Mouse (Mus musculus): ENCODE results near the gene Lysmd4.

Lysmd4 gene

DNA sequence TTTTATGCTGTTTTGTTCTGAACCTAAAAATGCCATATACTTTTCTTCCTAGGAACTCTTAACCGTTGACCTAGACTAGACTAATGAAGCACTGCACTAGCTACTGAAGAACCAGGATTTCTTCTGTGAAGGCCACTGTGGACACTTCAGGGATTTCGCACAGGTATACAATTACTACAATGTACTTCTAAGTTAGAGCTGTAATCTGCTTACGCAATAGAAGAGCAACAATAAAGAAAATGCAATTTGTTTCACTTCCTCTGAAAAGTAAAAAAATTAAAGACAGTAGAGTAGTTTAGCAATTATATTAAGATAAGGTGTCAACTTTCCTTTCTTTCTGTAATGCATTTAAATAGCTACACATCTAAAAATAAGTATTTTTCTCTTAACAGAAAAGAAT lies 84.7 kb downstream of the Lysmd4 start:
- in situ Hi-C loops (cut with MboI; ENCODE audit: unreplicated experiment in 2 of 2) = no loop called here

DNA sequence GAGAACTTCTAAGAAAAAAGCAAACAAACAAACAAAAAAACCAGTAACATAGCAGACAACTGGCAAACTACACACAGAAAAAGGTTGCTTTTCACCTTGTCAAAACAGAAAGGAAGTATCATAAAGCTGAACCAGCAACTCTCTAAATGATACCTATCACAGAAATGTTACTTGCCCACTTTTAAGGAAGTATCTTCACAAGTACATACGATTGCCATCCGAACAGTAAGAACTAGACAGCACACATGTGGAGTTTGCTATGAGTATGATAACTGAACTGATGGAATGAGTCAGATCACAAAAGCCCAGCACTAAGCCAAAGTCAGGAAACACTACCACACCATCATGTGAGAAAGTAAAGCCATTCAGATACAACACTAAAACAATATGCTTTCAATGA lies 85.8 kb downstream of the Lysmd4 start:
- in situ Hi-C loops (cut with MboI; ENCODE audit: unreplicated experiment in 2 of 2) = no loop called here

DNA sequence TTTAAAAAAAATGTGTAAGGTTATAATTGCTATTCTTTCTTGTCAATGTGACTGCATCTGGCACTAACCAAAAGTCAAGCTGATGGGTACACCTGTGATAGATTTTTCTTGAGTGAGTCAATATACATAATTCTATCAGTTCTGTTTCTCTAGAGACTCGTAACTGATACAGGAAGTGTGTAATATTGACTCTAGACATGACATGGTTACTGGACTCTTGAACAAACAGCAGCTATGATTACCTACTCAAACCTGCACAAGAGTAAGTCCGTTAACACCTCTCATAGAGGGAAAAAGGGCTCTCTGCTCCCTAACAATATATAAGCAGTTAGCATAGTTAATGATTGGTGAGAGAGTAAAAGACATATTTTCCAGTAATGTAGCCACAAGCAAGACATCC lies 87.8 kb downstream of the Lysmd4 start:
- in situ Hi-C loops (cut with MboI; ENCODE audit: unreplicated experiment in 2 of 2) = no loop called here

DNA sequence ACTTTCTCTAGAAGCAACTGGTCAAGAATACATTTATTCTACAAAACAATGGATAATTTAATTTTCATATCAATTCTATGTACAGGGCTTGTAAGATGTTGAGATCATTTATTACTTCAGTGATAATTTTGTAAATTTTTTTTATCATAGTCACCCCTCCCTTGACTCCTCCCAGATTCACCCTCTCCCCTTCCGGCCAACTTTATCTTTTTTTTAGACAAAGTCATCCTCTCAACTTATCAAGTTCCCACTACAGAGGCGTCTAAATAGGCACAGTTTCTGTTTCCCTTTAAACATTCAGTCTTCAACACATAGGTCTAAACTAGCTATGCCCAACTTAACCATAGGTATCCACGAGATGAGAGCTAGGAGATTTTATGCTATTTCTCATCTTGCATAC lies 90.9 kb downstream of the Lysmd4 start:
- in situ Hi-C loops (cut with MboI; ENCODE audit: unreplicated experiment in 2 of 2) = no loop called here

DNA sequence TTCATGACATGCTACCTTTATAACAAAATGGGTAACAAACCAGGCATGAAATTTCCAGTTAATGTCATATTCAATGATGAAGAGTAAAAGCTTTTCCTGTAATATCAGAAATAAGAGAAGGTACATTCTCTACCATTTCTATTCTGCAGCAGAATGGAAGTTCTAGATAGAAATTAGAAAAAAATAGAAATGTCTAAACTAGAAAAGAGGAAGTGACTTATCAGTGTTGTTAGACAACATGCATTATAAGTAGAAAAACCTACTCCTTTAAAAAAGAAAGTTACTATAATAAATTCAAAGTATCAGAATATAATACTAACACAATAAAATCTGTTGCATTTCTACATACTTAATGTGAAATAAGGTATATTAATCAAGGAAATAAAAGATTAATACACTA lies 96.4 kb downstream of the Lysmd4 start:
- in situ Hi-C loops (cut with MboI; ENCODE audit: unreplicated experiment in 2 of 2) = no loop called here

DNA sequence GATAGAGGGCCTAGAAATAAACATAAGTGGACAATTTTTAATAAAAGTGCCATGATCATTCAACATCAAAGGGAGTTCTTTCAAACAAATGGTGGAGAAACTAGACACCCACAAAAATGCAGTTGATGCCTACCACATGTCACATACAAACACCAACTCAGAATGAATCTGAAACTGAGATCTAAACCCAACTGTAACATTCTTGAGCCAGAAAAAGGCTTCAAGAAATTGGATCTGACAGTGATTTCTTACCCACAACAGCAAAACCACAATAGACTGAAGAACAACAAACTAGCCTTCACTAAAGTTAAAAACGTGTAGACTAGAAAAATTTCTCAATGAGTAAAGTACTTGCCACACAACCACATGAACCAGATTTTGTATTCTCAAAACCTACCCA lies 98.0 kb downstream of the Lysmd4 start:
- in situ Hi-C loops (cut with MboI; ENCODE audit: unreplicated experiment in 2 of 2) = no loop called here

DNA sequence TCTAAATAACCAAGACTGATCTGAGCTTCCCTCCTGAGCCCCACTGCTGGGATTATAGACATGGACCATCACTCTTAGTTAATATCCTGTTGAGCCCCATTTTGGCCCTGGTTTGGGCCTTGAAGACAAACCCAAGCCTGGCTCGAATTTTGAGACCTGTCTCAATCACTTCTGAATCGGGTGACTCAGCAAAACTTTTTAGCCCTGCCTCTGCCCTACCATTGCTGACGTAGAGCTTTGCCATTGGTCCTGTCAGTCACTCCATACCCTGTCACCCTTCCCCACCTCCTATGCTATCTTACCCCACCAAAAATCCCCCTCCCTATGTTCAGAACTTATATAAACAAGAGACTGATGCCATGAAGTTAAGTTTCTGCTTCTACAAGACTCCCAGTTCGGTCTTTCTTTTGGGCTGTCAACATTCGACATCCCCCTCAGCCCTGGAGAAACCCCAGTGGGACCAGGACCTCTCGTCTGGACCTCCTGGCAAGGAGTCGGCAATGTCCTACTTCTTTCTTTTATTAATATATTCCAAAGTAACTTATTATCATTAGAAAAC lies 119.8 kb downstream of the Lysmd4 start:
- in situ Hi-C loops (cut with MboI; ENCODE audit: unreplicated experiment in 2 of 2) = no loop called here

DNA sequence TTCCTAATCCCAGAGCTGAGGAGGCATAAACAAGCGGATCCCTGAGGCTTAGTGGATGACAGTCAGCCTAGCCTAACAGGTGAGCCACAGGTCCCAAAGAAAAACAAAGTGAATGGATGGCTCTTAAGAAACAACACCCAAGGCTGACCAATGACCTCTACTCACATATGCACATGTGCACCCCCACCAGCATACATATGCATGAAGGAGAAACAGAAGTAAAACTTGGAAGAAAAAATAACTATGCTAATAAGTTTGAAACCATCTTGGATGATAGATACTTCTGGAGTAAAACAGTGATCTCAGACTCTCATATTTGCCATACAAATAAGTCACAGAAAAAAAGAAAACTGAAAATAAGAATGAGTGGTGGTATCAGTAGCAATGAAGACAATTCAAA lies 122.1 kb downstream of the Lysmd4 start:
- in situ Hi-C loops (cut with MboI; ENCODE audit: unreplicated experiment in 2 of 2) = no loop called here

DNA sequence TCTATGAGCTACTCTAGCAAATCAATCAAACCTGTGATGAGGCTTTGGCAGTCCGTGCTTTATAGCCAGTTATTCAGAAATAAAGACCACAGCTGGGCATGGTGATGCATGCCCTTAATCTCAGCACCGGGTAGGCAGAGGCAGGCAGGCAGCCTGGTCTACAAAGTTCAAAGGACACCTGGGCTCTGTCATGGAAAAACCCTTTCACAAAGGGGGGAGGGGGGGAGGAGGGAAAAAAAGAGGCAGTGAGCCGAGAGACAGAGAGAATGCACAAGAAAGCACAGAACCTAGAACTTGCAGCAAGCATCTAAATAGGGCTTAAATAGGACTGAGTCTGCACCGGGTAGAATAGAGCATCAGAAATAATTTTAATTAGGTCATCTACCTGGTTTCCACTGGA lies 130.6 kb downstream of the Lysmd4 start:
- in situ Hi-C loops (cut with MboI; ENCODE audit: unreplicated experiment in 2 of 2) = loop anchor here (10.0 to 25.0 kb wide), 3 partner anchors 108 to 666 kb away; partner anchors contain the start of genes Asb7 (in 1 of the 2), Lins1 (in 1 of the 2), Lrrc28 (in 1 of the 2) and Ttc23 (in 1 of the 2)

DNA sequence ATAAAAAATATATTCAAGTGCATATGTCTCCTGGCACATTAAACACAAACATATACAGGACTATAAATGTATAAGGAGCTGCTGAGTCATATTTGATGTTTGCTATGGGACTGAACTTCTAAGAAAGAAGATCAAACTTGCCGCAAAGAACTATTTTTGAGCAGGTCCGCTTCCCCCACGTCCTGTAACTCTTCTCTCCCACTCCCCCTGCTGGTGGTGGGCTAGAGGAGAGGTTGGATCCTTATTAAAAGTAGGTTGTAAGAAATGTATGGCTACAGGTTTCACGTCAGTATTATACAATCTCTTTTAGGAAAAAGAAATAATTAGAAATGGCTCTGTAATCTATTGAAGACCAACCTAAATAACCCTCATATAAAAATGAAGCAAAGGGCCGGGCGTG lies 131.3 kb downstream of the Lysmd4 start:
- in situ Hi-C loops (cut with MboI; ENCODE audit: unreplicated experiment in 2 of 2) = loop anchor here (10.0 to 25.0 kb wide), 3 partner anchors 109 to 666 kb away; partner anchors contain the start of genes Asb7 (in 1 of the 2), Lins1 (in 1 of the 2), Lrrc28 (in 1 of the 2) and Ttc23 (in 1 of the 2)

DNA sequence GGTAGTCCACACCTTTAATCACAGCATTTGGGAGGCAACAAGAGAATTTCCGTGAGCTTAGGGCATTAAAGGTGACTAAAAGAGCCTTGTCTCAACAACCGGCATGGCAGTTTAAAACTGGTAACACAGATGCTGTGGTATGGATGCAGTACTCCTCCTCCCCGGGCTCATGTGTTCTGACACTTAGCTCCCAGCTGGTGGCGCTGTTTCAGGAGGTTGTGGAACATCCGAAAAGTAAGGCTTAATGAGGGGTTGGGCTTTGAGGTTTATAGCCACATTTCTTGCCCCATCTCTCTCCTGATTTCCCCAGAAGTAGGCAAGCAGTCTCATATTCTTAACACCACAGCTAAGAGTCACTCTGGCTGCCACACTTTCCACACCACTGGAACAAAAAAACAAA lies 133.5 kb downstream of the Lysmd4 start:
- in situ Hi-C loops (cut with MboI; ENCODE audit: unreplicated experiment in 2 of 2) = loop anchor here (5.0 to 25.0 kb wide), 4 partner anchors 111 to 669 kb away; partner anchors contain the start of genes Asb7 (in 1 of the 2), Lins1 (in 1 of the 2), Lrrc28 (in 1 of the 2) and Ttc23 (in 1 of the 2)
